Mouse (Mus musculus): Measurements from ENCODE around the gene Dynlt1f. TPM values are rescaled to one million over a fixed set of nuclear protein-coding genes. Genes with fewer than 3 reads are reported as not detected.
"Not testable (repeated sequence)": the region's sequence is repeated elsewhere in the genome, so short reads cannot be mapped to it uniquely, and the experiment has no call there.

Dynlt1f gene
- polyA plus RNA-seq (2012; rRNA removed), result 96.9 and 97.6 TPM in 2 replicates

DNA sequence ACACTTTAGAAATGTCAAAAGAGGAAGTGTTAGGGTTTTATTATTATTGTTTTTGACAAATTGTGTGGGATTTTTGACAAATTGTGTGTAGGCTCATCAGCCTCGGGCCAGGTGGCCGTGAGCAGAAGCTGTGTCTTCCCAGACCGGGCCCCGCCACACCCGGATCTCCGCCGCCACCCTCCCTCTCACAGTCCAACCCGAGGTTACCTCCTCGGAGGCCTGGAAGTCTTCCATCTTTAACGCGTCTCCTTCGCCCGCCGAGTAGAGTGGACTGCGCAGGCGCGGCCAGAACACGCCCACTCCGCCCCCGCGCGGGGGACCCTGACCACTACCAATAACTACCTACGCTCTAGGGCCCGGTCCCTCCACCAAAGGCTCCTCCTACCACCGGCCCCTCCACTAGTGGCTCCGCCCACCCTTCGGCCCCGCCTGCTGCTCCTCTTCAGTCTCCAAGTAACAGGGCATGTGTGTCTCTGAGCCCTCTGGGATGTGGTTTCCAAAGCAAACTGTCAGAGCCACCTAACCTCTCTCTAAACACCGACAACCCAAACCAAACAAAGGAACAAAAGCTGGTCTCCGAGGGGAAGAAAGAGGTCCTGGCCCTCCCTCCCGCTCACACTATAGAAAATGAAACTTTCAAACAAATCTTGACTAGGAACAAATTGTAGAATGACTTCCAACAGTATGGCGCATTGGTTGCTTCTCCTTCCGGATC is at the start of gene Dynlt1f:
Gene Dynlt1f (minus strand): TSS at position 334 of the 715 bp plus-strand sequence.
- 1% methylated on average over 24 of the region's 33 CpGs for WGBS
- DNase-seq (ENCODE audit: low read depth, low spot score), result not testable (repeated sequence)

DNA sequence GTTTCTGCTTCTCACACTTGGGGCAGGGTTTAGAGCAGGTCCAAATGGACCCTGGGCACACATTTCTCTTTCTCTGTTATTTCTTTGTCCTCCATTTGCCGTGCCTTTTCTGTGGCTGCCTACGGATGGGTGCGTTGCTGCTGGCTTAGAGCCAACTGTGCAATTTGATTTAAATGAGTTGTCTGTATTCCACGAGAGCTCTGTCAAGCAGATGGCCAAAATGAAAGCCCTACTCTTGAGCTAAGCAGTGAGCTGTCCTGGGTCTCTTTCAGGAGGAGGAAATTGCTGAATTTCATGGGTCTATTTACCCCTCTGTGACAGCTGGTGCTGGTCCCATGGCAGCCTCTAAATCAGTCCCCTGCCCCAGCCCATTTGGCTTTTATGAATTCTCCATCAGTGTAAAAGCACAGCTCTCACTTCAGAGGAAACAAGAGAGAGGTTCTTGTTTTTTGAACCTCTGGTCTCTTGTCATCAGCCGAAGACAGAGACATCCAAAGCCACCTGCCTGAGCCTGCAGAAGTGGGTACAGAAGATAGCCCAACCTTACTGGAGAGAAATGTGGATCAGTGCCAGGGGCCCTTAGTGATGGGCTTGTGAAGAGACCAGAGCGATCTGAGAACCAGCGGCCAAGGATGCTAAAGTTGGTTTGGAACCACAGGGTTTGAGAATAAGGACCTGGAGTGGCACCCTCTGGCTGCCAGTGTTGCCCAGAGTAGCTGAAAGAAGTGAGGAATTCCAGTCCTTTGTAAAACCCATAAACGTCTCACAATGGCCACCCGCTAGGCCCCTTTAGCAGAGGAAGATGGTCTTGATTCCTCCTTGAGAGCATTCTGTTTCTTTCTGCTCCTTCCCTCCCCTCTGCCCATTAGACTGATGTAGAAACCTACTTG is 47.9 kb upstream of the Dynlt1f start:
- 53% methylated on average over 9 of the region's 9 CpGs for WGBS
- not testable (repeated sequence) for DNase-seq (ENCODE audit: low read depth, low spot score)

DNA sequence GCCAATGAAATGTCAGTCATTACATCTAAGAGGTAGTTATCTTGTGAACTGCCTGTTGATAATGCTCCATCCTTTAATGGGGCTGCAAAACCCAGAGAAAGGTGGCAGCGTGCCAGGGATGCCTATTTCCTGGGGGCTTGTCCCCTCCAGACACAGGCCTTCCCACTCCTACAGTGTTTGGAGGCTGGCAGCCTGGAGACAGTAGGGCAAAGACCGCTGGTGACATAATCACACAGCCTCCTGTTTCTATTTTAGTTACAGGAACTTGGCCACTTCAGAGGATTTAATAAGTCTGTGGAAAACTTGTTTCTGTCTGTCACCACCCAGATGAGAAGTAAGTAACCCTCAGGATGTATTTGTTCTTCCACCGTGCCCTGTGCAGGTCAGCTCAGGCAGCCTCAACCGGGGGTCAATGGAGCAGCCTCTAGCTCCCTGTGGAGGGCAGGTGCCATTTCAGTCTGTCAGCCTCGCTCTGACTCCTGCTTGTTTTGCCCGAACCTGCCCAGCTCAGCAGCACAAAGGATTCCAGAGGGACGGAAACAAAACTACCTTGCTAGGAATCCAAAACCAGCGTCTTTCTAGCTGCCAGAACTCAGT is 47.0 kb upstream of the Dynlt1f start:
- DNase-seq (ENCODE audit: low read depth, low spot score), result not testable (repeated sequence)
- WGBS, result 25% methylated on average over 2 of the region's 8 CpGs

DNA sequence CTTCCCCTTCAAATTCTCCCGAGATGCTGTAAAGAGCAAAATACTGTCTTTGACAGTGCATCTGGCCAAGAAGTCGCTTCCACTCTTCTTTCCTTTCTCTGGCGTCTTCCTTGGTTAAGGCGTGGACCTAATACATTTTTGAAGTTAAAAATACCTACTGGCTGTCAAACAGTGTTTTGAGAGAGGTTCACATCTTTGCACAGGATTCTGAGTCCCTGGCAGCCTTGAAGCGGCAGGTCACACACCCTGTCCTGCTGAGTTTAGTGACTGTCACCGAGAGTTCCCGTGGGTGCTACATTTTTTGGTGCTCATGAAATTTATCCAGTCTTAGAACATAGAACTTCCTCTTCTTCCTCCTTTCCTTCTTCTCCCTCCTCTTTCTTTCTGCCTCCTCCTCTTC is 44.4 kb upstream of the Dynlt1f start:
- 68% methylated on average over 4 of the region's 7 CpGs for WGBS
- not testable (repeated sequence) for DNase-seq (ENCODE audit: low read depth, low spot score)

DNA sequence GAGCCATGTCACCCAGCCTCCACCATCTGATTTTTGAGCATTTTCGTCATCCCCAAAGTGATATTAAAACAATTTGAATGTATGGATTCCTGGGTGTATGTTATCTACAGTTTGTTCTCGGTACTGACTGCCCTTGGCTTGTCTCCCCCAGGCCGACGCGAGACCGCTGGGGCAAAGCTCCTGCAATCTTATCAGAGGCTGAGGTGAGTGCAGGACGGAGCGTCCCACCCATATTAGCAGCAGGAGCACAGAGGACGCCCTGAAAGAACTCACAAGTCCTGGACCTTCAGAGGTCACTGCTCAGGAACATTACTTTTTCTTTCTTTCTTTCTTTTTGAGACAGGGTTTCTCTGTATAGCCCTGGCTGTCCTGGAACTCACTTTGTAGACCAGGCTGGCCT is 43.8 kb upstream of the Dynlt1f start:
- WGBS, result 88% methylated on average over 9 of the region's 9 CpGs
- not testable (repeated sequence) for DNase-seq (ENCODE audit: low read depth, low spot score)

DNA sequence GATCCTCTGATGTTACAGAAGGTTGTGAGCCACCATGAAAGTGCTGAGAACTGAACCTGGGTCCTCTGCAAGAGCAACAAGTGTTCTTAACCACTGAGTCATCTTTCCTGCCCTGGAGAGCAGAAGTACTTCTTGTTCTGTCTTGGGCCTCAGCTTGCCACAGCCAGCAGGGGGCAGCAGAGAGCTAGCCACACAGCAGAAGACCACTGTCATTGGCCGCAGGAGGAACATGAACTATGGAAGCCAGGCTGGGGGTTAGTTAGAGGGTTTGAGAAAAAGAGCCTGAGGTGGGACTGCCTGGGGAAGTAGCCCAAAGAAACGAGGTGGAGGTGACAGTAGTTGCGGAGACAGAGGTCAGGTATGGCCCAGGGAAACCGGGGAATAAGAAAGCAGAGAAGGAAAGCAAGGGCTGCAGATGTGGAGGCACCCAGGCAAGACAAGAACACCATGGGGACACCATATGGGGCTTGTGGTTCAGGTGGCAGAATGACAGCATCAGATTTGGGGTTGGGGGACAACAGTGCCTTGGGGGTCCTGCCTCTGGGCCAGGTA is 41.6 kb upstream of the Dynlt1f start:
- not testable (repeated sequence) for DNase-seq (ENCODE audit: low read depth, low spot score)
- 39% methylated on average over 4 of the region's 4 CpGs for WGBS

DNA sequence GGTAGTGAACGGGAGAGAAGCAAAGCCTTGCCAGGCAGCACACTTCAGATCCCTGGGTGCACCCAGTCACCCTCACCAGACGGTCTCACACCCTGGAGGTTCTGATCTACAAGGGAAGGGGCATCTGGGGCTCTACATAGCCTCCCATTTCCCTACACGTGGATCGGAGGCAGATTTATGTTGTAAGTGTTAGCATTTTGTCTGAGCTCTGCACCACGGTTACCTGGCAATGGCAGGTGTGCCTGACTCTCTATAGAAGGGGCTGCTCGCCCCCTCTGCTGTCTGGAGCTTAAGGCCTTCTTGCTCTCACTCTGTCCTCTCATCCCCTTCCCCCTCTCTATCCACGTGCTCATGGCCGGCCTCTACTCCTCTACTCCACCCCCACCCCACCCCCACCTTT is 40.8 kb upstream of the Dynlt1f start:
- not testable (repeated sequence) for DNase-seq (ENCODE audit: low read depth, low spot score)
- 65% methylated on average over 8 of the region's 8 CpGs for WGBS

DNA sequence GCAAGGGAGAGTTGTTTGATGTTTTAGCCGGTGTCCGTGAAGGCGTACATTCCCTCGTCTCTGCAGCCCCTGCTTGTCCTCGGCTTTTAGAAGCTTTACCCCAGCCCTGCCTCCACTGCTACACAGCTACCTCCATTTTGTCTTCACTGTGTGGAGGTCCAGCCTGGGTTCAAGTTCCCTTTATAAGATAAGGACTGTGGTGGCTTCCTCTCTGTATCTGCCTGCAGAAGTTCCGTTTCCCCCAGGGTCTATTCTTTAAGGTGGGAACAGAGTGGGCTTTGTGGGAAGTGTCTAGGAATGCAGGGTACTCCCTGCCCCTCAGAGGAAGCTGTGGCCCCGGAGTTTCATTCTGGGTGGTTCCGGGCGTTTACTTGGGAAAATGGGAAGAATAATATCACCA is 40.0 kb upstream of the Dynlt1f start:
- 70% methylated on average over 9 of the region's 9 CpGs for WGBS
- not testable (repeated sequence) for DNase-seq (ENCODE audit: low read depth, low spot score)

DNA sequence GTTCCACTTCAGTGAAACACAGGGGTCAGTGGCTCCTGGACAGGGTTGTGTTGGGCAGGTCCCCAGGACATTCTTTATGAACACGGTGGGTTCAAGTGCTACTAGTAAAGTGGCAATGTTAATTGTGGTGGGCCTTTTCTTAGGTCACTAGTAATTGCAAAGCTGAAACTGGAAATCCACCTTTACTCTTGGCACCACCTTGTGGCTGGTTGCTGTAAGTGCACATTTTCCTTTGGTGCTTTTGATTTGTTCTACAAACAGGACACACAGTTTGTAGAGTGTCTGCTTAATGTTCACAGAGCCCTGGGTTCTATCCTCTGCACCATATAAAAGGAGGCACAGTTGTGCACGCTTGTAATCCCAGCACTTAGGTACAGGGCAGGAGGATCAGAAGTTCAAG is 35.9 kb upstream of the Dynlt1f start:
- DNase-seq (ENCODE audit: low read depth, low spot score), result not testable (repeated sequence)
- 4% methylated on average over 2 of the region's 2 CpGs for WGBS

DNA sequence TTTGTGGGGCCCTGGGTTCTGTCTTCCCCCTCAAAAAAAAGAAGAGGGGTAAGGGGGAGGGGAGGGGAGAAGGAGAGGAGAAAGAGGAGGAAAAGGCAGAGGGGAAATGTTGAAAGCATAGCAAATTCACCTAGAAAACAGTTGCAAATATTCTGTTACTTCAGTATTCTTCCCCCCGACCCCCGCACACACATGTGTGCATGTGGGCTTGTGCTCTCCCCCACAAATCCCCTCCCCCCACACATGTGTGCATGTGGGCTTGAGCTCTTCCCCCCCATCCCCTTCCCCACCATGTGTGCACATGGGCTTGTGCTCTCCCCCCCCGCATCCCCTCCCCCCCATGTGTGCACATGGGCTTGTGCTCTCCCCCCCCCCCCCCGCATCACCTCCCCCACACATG is 33.6 kb upstream of the Dynlt1f start:
- 90% methylated on average over 3 of the region's 4 CpGs for WGBS
- DNase-seq (ENCODE audit: low read depth, low spot score), result not testable (repeated sequence)

DNA sequence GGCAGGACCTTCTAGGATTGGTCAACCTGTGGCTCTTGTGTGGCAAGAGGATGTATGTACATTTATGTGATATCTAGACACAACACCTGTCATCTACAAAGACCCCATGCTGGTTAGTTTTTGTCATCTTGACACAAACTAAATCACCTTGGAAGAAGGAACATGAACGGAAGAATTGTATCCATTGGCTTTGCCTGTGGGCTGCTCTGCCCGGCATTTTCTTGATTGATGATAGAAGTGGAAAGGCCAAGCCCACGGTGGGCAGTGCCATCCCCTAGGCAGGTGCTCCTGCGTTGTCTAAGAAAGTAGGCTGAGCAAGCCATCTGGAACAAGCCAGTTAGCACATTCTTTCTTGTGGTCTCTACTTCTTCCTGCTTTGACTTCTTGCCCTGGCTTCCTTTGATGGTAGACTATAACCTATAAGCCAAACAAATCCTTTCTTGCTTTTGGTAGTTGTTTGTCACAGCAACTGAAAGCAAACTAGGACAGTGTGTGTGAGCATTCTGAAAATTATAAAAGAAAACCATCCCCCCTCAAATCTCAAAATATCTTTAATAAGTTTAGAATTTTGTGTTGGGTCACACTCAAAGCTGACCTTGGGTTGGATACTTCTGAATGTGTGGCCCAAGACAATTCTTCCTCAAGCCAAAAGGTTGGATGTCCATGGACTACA is 30.7 kb upstream of the Dynlt1f start:
- 90% methylated on average over 3 of the region's 4 CpGs for WGBS
- DNase-seq (ENCODE audit: low read depth, low spot score), result not testable (repeated sequence)

DNA sequence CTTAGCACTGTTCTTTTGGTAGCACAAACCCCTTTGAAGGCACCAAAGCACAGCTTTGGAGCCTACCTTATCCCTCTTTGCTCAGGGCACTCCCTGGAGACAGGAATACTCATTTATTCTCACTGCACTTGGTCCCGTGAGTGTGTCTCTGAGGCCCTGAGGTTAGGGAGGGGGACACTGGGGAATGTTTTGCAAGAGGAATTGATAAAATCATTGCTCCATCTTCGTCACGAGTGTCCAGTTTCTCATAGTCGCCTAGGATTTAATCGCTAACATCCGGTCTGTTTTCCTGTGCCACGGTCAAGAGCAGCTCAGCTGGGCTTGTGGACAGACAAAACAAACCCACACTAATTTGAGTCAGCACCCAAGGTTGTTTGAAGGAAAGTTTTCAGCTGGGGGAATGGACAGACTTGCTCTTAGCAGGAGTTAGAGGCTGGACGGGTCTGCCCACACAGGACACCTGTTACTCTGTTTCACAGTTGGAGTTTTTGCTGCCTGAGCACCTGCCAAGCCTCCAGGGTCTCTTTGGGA is 29.7 kb upstream of the Dynlt1f start:
- not testable (repeated sequence) for DNase-seq (ENCODE audit: low read depth, low spot score)
- 62% methylated on average over 5 of the region's 8 CpGs for WGBS

DNA sequence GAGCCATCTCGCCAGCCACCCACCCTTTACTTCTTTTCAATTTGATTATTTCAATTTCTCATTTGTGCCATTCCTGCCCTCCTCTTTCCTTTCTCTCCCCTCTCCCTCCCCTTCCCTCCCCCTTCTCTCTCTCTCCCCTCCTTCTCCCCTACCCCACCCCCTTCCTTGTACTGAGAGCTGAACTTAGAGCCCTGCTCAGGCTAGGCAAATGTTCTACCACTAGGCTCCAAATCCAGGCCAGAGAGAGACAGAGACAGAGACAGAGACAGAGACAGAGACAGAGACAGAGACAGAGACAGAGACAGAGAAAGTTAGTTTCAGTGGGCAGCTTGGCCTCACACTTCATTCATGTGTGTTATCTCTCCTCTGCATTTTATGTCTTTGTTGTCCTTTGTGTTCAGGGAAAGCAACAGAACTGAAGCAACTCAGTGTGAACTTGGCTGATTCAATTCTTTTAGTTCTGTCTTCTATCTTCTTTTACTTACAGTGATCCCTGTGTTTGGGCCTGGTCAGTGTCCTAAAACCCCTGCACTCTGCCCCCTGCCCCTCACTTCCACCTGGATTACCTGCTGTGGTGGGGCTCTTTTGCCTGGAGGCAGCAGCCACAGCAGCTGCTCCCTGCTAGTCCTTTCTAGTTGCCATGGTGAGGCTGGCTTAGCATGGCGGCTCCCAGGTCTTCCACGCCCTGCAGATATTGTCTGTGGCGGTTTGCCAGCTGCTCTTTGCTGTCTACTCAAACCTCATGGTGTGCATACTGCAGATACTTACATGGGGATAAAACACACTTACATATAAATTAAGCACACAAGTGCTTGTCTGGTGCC is 29.0 kb upstream of the Dynlt1f start:
- 17% methylated on average over 1 of the region's 4 CpGs for whole genome bisulfite sequencing
- not testable (repeated sequence) for DNase-seq (ENCODE audit: low read depth, low spot score)

DNA sequence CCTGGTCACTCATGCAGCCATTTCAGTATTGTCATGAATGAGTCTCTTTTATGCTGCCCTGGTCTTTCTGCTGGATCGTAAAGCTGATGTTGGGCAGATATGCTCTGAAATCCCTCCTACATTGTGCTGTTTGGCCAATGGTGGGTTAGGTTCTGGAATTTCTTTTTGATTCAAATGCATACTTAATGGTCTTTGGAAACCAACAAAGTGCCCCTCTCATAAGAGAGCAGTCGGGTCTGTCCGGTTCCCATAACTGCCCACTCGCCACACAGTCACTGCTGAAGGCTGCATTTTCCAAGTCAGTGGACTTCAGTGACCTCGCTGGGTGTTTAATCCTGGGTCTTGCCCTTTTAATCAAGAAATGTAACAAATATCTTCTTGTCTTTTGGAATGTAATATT is 28.0 kb upstream of the Dynlt1f start:
- 82% methylated on average over 1 of the region's 5 CpGs for WGBS
- not testable (repeated sequence) for DNase-seq (ENCODE audit: low read depth, low spot score)

DNA sequence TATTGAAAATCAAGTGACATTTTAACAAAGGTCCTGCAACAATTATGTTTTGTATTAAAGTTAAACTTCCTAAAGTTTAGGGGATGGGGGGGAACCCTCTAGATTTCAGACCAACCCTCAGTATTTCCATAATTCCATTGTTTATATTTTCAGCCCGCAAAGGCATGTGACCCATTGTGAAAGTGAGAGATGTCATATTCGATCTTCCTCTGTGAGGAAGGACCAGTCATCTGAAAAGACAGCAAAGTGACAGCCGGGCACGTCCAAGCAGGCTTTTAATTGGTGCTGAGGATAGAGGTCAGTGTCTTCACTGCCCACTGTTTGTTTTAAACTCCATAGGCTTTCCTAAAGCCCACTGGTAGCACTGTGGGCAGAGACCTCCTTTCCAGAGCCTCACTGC is 26.0 kb upstream of the Dynlt1f start:
- DNase-seq (ENCODE audit: low read depth, low spot score), result not testable (repeated sequence)
- WGBS, result 73% methylated on average over 4 of the region's 4 CpGs

DNA sequence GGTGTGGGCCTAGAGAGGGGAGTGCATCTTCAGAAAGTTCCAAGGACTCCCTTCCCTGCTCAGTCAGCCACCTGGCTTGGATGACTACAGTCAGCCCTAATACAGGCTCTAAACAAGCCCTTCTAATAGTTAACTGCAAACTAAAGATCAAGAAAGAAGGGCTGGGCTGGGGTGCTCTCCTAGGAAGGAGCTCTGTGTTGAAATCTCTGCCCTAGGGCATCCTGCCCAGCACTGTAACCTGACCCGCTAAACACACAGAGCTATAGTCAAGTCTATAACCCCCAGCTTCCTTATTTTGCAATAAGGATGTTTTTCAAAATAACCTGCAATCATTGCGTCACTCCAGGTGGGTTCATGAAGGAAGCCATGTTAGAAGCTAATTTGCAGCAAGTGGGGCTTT is 22.4 kb upstream of the Dynlt1f start:
- 46% methylated on average over 1 of the region's 2 CpGs for WGBS
- DNase-seq (ENCODE audit: low read depth, low spot score), result not testable (repeated sequence)

DNA sequence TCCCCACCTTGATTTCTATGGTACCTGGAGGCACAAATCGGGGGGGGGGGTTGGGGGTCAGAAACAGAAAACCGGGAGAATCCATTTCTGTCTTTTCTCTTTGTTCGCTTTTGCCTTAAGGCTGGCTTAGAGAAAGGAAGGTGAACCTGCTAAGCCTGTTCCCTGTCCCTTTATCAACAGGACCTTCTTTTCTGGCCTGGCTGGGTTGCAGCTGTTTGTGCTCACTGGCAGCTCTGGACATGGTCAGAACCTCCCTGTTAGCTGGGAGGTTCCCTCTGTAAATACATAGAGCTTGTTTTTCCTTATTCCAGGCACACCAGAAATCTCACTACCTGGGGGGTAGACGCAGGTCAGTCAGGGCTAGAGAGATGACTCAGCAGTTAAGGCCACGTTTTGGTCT is 18.6 kb upstream of the Dynlt1f start:
- WGBS, result 34% methylated on average over 5 of the region's 5 CpGs
- DNase-seq (ENCODE audit: low read depth, low spot score), result not testable (repeated sequence)

DNA sequence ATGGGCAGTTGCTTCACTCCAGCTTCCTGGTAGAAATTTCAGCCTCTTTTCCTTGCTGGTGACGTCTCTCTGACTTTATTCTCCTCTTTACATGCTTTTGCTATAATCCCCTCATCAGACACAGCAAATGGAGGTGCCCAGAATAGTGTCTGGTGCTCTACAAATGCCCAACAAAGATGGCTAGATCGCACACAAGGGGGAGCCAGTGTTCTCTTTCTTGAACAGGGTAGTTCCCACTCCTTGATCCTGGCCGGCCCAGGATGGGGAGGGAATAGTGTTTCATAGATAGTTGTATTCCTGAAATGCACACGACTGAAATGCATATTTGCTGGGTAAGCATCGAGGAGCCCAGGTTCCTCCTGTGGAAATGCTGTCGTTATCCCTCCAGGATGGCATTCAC is 12.8 kb upstream of the Dynlt1f start:
- no CpG with 5 or more reads among the region's 6 CpGs for WGBS

More for the DNA sequence above, 12.8 kb upstream of the Dynlt1f start:
- not testable (repeated sequence) for DNase-seq (ENCODE audit: low read depth, low spot score)
